19 mouse cellular contexts compared by ENCODE assay signal in genomic region chr2:39823851-39824250, GRCm38 (mm10).
A peak's percentile ranks its signal among the peaks of the same experiment; 100 is the strongest.
DNase-seq lines count a peak whose midpoint lies in the region; ATAC-seq lines count a peak whose summit lies in the region.
"Had no signal": no experiment of that assay in that cellular context is flagged by ENCODE, and none has a peak within 500 bp of the region (broad histone marks: within the 10 kb centered on the region; RNA-seq: fewer than 3 reads in every experiment).

No protein-coding gene starts in this region.

- no peak for ATAC-seq in midbrain, embryonic 11.5 days (ENCODE audit: low FRiP score)
- ATAC-seq: activated CD4-positive, CD25-positive, alpha-beta regulatory T cell, adult 4 months; CD4-positive, CD25-positive, alpha-beta regulatory T cell, adult 4 months; Patski had no signal

- H3K27ac ChIP-seq in midbrain, embryonic 11.5 days (ENCODE audit: low read depth, low read length) = no peak overlapping the region
- no peak overlapping the region for H3K27ac ChIP-seq in midbrain, embryonic 10.5 days (replicated peaks)

- no peak overlapping the region for H3K4me2 ChIP-seq in midbrain, embryonic 11.5 days

- H3K9me3 ChIP-seq in midbrain, embryonic 11.5 days (ENCODE audit: control insufficient read depth, low read length) = no peaks in the 10 kb centered on the region
- H3K9me3 ChIP-seq in midbrain, embryonic 10.5 days (replicated peaks) = no peaks in the 10 kb centered on the region
- H3K9me3 ChIP-seq: G1E had no signal

- H3K4me1 ChIP-seq in midbrain, embryonic 11.5 days (ENCODE audit: control insufficient read depth, insufficient read depth, low read length) = no peaks in the 10 kb centered on the region
- no peaks in the 10 kb centered on the region for H3K4me1 ChIP-seq in midbrain, embryonic 10.5 days

- no peaks in the 10 kb centered on the region for H3K27me3 ChIP-seq in midbrain, embryonic 11.5 days (ENCODE audit: control insufficient read depth, insufficient read depth, low read length)
- H3K27me3 ChIP-seq in midbrain, embryonic 10.5 days (ENCODE audit: low read depth, poor library complexity, severe bottlenecking) = no peaks in the 10 kb centered on the region
- H3K27me3 ChIP-seq: CH12.LX, Patski had no signal

- H3K36me3 ChIP-seq in midbrain, embryonic 11.5 days (ENCODE audit: control insufficient read depth, insufficient read depth, low read length) = no peaks in the 10 kb centered on the region
- H3K36me3 ChIP-seq in midbrain, embryonic 10.5 days = no peaks in the 10 kb centered on the region
- H3K36me3 ChIP-seq: G1E had no signal

- whole genome bisulfite sequencing in midbrain, embryonic 11.5 days = 84% methylated on average over 2 of the region's 2 CpGs
- WGBS in midbrain, embryonic 10.5 days = 74% methylated on average over 2 of the region's 2 CpGs

- H3K9ac ChIP-seq in midbrain, embryonic 11.5 days (ENCODE audit: low read length) = no peak overlapping the region

- H3K4me3 ChIP-seq in midbrain, embryonic 11.5 days (ENCODE audit: low read depth, low read length) = no peak overlapping the region
- no peak overlapping the region for H3K4me3 ChIP-seq in midbrain, embryonic 10.5 days

- intact Hi-C loops in heart, postnatal 25 days (cut with DNase I) = no loop called here

- peak; percentile 78 for DNase-seq in heart, adult 11 months
- DNase-seq in heart, postnatal 25 days (ENCODE audit: low spot score) = no peak
- DNase-seq in midbrain, embryonic 11.5 days (ENCODE audit: low spot score, missing footprints) = peak; percentile 75
- DNase-seq in midbrain, embryonic 10.5 days (ENCODE audit: low spot score) = no peak
- DNase-seq: adrenal gland, adult 2 months; adrenal gland, adult 8-10 months; adrenal gland, postnatal 10 days; adrenal gland, postnatal 14 days; adrenal gland, postnatal 25 days; adrenal gland, postnatal 36 days; B cell, adult 2 months; cerebellum, adult 11 months; cerebellum, adult 11-12 months; cerebellum, adult 18-20 months had no signal

Comparison
In these comparisons a context has a peak if more than half of its experiments do, and no peak if none do; other contexts are left out.
1. DNase-seq: peak in heart, adult 11 months (single experiment) and midbrain, embryonic 11.5 days (single experiment); none in heart, postnatal 25 days (single experiment) and midbrain, embryonic 10.5 days (single experiment).